Mouse (Mus musculus) lung, adult 2 months (tissue): Measurements from ENCODE around the gene Kif6. TPM values are rescaled to one million over a fixed set of nuclear protein-coding genes. Genes with fewer than 3 reads are reported as not detected.

ENCODE experiments used
- DNase-seq: peaks from one replicate; pipeline ENCODE4 v3.0.0; 2022
- H3K4me1 ChIP-seq: fragments of 200-500 bp; 2 replicates; pipeline ENCODE4 v1.6.1; 2011; ENCODE audit warnings: low read length; ENCODE audit not compliant: control insufficient read depth, insufficient read depth
- H3K4me3 ChIP-seq: fragments of 200-500 bp; replicated peaks from 2 replicates; pipeline ENCODE3; 2011; ENCODE audit warnings: low read depth, mild to moderate bottlenecking, control low read depth, low read length; ENCODE audit errors: extremely low read depth
- CTCF ChIP-seq: fragments of 200-500 bp; IDR thresholded peaks from 2 replicates; pipeline ENCODE4 v1.5.1; 2011; ENCODE audit warnings: mild to moderate bottlenecking, low read length, control low read depth; ENCODE audit not compliant: insufficient read depth
- POLR2A ChIP-seq: fragments of 200-500 bp; IDR thresholded peaks from 2 replicates; pipeline ENCODE4 v1.6.1; 2011; ENCODE audit warnings: low read depth, mild to moderate bottlenecking, control low read depth, low read length, borderline replicate concordance; ENCODE audit errors: extremely low read depth
- WGBS: fragments of 180-500 bp; shearing (Covaris S2); methylation state at CpG from one replicate; pipeline ENCODE4 v1.1.7; 2018; 5-methylcytosine and 5-hydroxymethylcytosine counted together
- polyA plus RNA-seq: library from polyadenylated mRNA; depleted of rRNA; stranded (reverse); fragments of >200 nt; gene quantifications from 2 replicates; pipeline ENCODE4 v1.2.3, GENCODE M21; 2012

Kif6 gene
- polyA plus RNA-seq, 1 experiment: 1.3 TPM

DNA sequence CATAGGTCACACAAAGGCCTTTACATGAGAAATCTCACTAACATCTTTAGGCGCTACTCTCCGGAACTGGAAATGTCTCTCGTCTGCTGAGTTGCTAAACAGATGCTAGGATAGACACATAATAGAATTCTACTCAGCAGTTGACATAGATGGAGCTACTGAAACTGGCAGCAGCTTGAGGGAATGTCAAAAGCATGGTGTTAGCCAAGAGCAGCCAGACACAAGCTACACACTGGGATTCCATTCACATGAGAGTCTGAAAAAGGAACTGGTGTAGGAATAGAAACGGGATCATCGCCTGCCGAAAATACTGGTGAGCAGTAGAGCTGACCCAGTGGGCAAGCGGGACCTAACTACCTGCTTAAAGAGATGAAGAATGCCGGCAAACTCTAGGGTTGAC lies 117.8 kb downstream of the Kif6 start:
- TF ChIP-seq POLR2A (no peak), CTCF (no peak)
- WGBS: 74% methylated on average over 8 of the region's 8 CpGs
- DNase-seq: no peak
- Histone ChIP-seq H3K4me1 (no peaks in the 10 kb centered on the region), H3K4me3 (no peak overlapping the region)

DNA sequence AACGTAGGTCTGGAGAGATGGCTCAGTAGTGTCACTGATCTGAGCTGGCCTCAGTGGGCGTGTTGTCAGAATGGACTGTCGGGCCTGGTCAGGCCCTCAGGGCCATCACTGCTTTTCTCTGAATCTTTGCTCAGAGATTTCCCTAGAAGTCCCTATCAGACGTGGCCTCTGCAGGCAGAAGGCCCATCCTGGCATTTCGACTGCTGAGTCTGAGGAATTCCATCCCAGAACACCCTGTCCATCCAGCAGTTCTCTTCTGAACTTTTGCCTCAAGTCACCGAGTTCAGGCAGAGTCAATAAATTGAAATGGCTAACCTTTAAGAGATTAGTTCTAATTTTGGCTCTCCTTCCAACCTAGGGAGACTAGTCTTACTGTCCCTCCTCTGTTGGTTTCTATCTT lies 119.1 kb downstream of the Kif6 start:
- WGBS: 72% methylated on average over 6 of the region's 6 CpGs
- no peak for DNase-seq
- TF ChIP-seq CTCF: no peak
- TF ChIP-seq POLR2A: no peak
- Histone ChIP-seq H3K4me3 (no peak overlapping the region), H3K4me1 (no peaks in the 10 kb centered on the region)

DNA sequence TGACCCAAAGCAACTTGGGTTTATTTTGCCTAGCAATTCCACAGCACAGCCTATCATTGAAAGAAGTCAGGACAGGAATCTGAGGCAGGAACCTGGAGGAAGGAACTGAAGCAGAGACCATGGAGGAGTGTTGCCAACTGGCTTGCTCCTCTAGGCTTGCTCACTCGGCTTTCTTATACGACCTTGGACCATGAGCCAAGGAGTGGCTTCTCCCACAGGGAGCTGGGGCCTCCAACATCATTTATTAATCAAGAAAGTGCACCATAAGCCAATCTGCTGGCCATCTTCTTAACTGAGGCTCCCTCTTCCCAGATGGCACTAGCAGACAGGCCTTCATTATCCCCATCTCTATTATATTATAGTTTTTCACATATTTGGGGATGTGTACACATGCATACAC lies 119.8 kb downstream of the Kif6 start:
- no peak for DNase-seq
- Histone ChIP-seq H3K4me3 (no peak overlapping the region), H3K4me1 (no peaks in the 10 kb centered on the region)
- 85% methylated on average over 2 of the region's 2 CpGs for WGBS
- TF ChIP-seq POLR2A: no peak
- TF ChIP-seq CTCF: no peak

DNA sequence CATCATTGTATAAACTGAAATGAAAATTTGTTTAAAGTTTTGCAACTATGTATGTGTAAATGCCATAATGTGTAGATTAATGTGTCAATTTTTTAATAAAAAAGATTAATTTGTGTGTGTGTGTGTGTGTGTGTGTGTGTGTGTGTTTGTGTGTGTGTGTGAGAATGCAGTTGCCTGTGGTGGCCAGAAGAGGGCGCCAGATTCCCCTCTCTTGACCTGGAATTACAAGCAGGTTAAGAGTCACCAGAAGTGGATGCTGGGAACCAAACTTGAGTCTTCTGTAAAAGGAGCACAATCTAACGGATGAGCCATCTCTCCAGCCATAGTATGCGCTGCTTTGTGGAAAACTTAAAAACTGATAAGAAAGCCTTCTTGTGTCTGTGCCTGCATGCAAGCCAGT lies 121.4 kb downstream of the Kif6 start:
- WGBS: 70% methylated on average over 3 of the region's 3 CpGs
- TF ChIP-seq POLR2A (no peak), CTCF (no peak)
- H3K4me3 ChIP-seq: no peak overlapping the region
- H3K4me1 ChIP-seq: no peaks in the 10 kb centered on the region
- no peak for DNase-seq

DNA sequence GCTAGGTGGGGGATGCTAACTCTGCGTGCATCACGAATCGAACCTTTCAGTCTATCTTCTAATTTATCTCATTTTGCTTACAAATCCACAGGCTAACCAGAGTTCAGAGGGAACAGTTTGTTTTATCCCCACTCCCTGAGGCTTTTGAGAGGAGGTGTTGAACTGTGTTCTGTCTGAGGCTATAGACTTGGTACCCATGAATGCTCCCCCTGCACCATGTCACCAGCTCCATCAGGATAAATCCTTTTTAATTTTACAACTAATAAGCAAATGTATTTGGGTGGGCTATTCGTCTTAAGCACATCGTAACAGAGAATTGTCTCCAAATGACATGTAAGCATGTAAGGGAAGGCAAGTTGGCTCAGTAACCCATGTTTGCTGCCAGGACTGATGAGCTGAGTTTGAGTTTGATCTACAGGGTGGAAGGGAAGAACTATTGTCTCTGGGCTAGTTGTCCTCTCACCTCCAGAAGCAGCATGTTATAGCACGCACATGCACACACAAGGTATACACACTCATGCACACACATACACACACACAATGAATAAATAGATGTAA lies 122.4 kb downstream of the Kif6 start:
- Histone ChIP-seq H3K4me1 (no peaks in the 10 kb centered on the region), H3K4me3 (no peak overlapping the region)
- no peak for DNase-seq
- TF ChIP-seq POLR2A (no peak), CTCF (no peak)
- WGBS: 79% methylated on average over 6 of the region's 6 CpGs

DNA sequence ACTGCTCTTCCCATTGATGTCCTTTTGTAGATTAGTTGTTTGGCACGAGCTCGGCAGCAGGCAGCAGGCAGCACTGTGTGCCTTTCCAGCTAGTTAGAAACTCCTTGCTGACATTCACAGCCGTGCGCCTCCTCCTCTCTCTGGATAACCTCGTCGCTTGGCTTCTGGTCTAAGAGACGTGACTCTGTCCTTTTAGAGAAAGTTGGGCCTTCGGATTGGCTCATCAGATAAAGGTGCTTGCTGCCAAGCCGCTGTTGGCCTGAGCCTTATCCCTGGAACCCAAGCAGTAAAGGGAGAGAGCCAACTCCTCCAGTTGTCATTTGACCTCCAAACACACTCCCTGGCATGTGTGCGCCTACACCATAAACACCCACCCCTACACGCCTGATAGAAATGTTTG lies 123.4 kb downstream of the Kif6 start:
- 48% methylated on average over 11 of the region's 11 CpGs for WGBS
- Histone ChIP-seq H3K4me3 (no peak overlapping the region), H3K4me1 (no peaks in the 10 kb centered on the region)
- TF ChIP-seq CTCF (no peak), POLR2A (no peak)
- DNase-seq: no peak

DNA sequence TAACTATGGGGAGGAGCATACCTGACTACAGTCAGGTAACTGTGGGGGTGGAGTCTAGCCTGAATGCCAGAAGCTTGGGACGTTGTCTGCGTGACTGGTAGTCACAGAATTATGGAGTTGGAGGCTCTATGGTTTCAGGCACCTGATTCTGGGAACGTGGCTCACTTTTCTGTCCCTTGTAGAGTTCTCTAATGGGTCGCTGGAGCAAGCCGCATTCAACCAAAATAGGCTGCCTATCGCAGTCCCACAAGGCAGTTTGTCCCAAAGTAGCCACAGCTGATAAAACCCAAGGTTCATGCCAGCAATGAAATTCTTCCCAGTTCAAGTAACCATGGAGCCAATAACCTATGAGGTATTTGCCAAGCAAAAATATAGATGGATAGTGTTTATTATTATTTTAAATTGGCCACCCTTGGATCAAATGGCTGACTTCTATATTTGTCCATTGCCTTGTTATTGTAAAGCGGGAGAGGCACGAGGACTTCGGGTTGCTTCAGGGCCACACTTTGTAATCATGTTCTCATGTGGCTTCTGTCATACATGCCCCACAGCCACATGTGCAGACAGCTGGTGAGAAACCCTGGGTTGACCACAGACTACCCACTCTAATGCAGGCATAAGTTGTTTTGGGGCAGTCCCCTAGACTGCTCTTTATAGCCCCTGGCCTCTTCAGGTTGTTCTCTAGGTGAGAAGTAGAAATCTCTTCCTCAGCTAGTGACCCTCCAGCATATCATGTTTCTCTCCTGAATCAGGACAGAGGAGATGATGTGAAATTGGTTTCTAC lies 125.2 kb downstream of the Kif6 start:
- WGBS: 82% methylated on average over 9 of the region's 9 CpGs
- no peak for TF ChIP-seq CTCF
- TF ChIP-seq POLR2A: no peak
- no peak overlapping the region for H3K4me3 ChIP-seq
- no peak for DNase-seq
- H3K4me1 ChIP-seq: no peaks in the 10 kb centered on the region

DNA sequence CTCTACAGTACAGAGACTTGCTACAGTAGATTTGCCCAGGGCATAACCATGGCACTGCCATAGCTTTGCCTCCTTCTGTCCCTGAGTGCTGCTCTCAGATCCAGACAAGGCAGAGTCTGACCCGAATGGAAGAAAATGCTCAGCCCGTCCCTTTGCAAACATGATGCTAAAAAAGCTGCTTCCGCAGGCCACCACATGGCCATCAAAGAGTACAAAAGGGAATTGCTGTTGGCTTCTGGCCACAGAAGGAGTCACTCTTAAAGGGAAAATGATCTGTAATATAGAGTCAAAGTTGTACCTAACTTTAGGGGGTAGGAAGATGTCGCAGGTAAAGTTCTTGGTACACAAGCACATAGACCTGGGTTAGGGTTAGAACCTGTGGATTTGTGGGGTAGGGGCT lies 126.2 kb downstream of the Kif6 start:
- Histone ChIP-seq H3K4me3 (no peak overlapping the region), H3K4me1 (no peaks in the 10 kb centered on the region)
- WGBS: 75% methylated on average over 4 of the region's 4 CpGs
- DNase-seq: no peak
- TF ChIP-seq POLR2A (no peak), CTCF (no peak)

DNA sequence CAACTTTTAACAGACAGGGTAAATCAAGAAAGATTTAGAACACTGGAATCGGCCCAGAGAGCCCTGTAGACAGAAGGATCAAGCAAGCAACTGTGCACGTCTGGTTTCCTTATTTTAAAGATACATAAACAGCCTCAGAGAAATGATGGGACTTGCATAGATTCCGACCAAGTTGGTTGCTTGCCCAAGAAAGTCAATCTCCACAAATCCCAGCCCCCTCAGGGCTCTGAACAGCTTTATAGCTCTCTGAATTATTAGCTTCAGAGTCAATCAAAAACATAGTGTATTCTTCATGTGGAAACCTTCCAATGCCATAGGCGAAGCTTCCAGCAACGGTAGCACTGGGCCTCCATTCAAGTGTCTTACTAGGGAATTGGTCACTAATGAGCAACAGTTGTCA lies 127.0 kb downstream of the Kif6 start:
- no peak for DNase-seq
- Histone ChIP-seq H3K4me1 (no peaks in the 10 kb centered on the region), H3K4me3 (no peak overlapping the region)
- WGBS: 80% methylated on average over 5 of the region's 5 CpGs
- no peak for TF ChIP-seq POLR2A
- TF ChIP-seq CTCF: no peak
